Mouse (Mus musculus): ENCODE measurements at regions not wholly inside any gene's neighbourhood (a gene's known extent, or its start where the extent isn't known, plus 50 kb on each side); places are given as distances from the start of the nearest gene placed in this dataset.

- TF ChIP-seq CTCF (IDR thresholded peaks at IDR 0.05; ENCODE audit: low read depth) (no peak), EP300 (IDR thresholded peaks at IDR 0.05; ENCODE audit: low read depth) (no peak)
- H3K4me2 ChIP-seq (ENCODE audit: low read depth, low read length) = no peak overlapping the region
- no peaks in the 10 kb centered on the region for H3K36me3 ChIP-seq (replicated peaks; ENCODE audit: control insufficient read depth, insufficient read depth, low read length)
- no peaks in the 10 kb centered on the region for H3K4me1 ChIP-seq (ENCODE audit: control insufficient read depth, insufficient read depth)
- H3K9ac ChIP-seq (replicated peaks; ENCODE audit: low read depth, low read length) = no peak overlapping the region
- no peaks in the 10 kb centered on the region for H3K9me3 ChIP-seq (replicated peaks; ENCODE audit: control insufficient read depth, low read length)
- no peak overlapping the region for H3K4me3 ChIP-seq (ENCODE audit: low read depth, low read length)
- 62% methylated on average over 15 of the region's 15 CpGs for WGBS
- no peak overlapping the region for H3K27ac ChIP-seq (ENCODE audit: low read depth)
- H3K27me3 ChIP-seq (ENCODE audit: control insufficient read depth, insufficient read depth, low read length) = no peaks in the 10 kb centered on the region
- ATAC-seq (ENCODE audit: insufficient read depth, low read depth) (no peak), DNase-seq (ENCODE audit: low spot score) (no peak)
These were observed 165.4 kb downstream of the Cd83 start for GRCm38 (mm10) chr13:43949740-43950643.

GRCm38 (mm10) chr13:43952491-43952890 lies 167.9 kb downstream of the Cd83 start:
- H3K4me3 ChIP-seq (ENCODE audit: low read depth, low read length) = no peak overlapping the region
- TF ChIP-seq EP300 (IDR thresholded peaks at IDR 0.05; ENCODE audit: low read depth) = no peak
- no peak for TF ChIP-seq CTCF (IDR thresholded peaks at IDR 0.05; ENCODE audit: low read depth)
- H3K9me3 ChIP-seq (replicated peaks; ENCODE audit: control insufficient read depth, low read length) = no peaks in the 10 kb centered on the region
- no peak overlapping the region for H3K4me2 ChIP-seq (ENCODE audit: low read depth, low read length)
- H3K27ac ChIP-seq (ENCODE audit: low read depth) = no peak overlapping the region
- no peaks in the 10 kb centered on the region for H3K27me3 ChIP-seq (ENCODE audit: control insufficient read depth, insufficient read depth, low read length)
- WGBS = 65% methylated on average over 4 of the region's 4 CpGs
- H3K36me3 ChIP-seq (replicated peaks; ENCODE audit: control insufficient read depth, insufficient read depth, low read length) = no peaks in the 10 kb centered on the region
- no peaks in the 10 kb centered on the region for H3K4me1 ChIP-seq (ENCODE audit: control insufficient read depth, insufficient read depth)
- ATAC-seq (ENCODE audit: insufficient read depth, low read depth) (no peak), DNase-seq (ENCODE audit: low spot score) (no peak)
- no peak overlapping the region for H3K9ac ChIP-seq (replicated peaks; ENCODE audit: low read depth, low read length)

GRCm38 (mm10) chr13:43952972-43953592 lies 168.5 kb downstream of the Cd83 start:
- H3K36me3 ChIP-seq (replicated peaks; ENCODE audit: control insufficient read depth, insufficient read depth, low read length) = no peaks in the 10 kb centered on the region
- TF ChIP-seq EP300 (IDR thresholded peaks at IDR 0.05; ENCODE audit: low read depth) = no peak
- no peak for TF ChIP-seq CTCF (IDR thresholded peaks at IDR 0.05; ENCODE audit: low read depth)
- H3K4me1 ChIP-seq (ENCODE audit: control insufficient read depth, insufficient read depth) = no peaks in the 10 kb centered on the region
- H3K4me3 ChIP-seq (ENCODE audit: low read depth, low read length) = no peak overlapping the region
- ATAC-seq (ENCODE audit: insufficient read depth, low read depth) (no peak), DNase-seq (ENCODE audit: low spot score) (no peak)
- 93% methylated on average over 5 of the region's 5 CpGs for WGBS
- H3K27ac ChIP-seq (ENCODE audit: low read depth) = no peak overlapping the region
- H3K9ac ChIP-seq (replicated peaks; ENCODE audit: low read depth, low read length) = no peak overlapping the region
- no peaks in the 10 kb centered on the region for H3K9me3 ChIP-seq (replicated peaks; ENCODE audit: control insufficient read depth, low read length)
- no peaks in the 10 kb centered on the region for H3K27me3 ChIP-seq (ENCODE audit: control insufficient read depth, insufficient read depth, low read length)
- H3K4me2 ChIP-seq (ENCODE audit: low read depth, low read length) = no peak overlapping the region

GRCm38 (mm10) chr13:43954714-43955393 lies 170.3 kb downstream of the Cd83 start:
- ATAC-seq (ENCODE audit: insufficient read depth, low read depth) = no peak

GRCm38 (mm10) chr13:43957046-43957445 lies 172.5 kb downstream of the Cd83 start:
- H3K4me1 ChIP-seq (ENCODE audit: control insufficient read depth, insufficient read depth) = no peaks in the 10 kb centered on the region
- DNase-seq (ENCODE audit: low spot score) (no peak), ATAC-seq (ENCODE audit: insufficient read depth, low read depth) (no peak)
- H3K9me3 ChIP-seq (replicated peaks; ENCODE audit: control insufficient read depth, low read length) = no peaks in the 10 kb centered on the region
- no peaks in the 10 kb centered on the region for H3K36me3 ChIP-seq (replicated peaks; ENCODE audit: control insufficient read depth, insufficient read depth, low read length)
- H3K9ac ChIP-seq (replicated peaks; ENCODE audit: low read depth, low read length) = no peak overlapping the region
- no peaks in the 10 kb centered on the region for H3K27me3 ChIP-seq (ENCODE audit: control insufficient read depth, insufficient read depth, low read length)
- 77% methylated on average over 2 of the region's 2 CpGs for WGBS
- no peak overlapping the region for H3K4me2 ChIP-seq (ENCODE audit: low read depth, low read length)
- TF ChIP-seq EP300 (IDR thresholded peaks at IDR 0.05; ENCODE audit: low read depth) (no peak), CTCF (IDR thresholded peaks at IDR 0.05; ENCODE audit: low read depth) (no peak)
- H3K4me3 ChIP-seq (ENCODE audit: low read depth, low read length) = no peak overlapping the region
- no peak overlapping the region for H3K27ac ChIP-seq (ENCODE audit: low read depth)

More at GRCm38 (mm10) chr13:43954714-43955393, 170.3 kb downstream of the Cd83 start:
- Histone ChIP-seq H3K4me1 (ENCODE audit: control insufficient read depth, insufficient read depth) (no peaks in the 10 kb centered on the region), H3K4me3 (ENCODE audit: low read depth, low read length) (no peak overlapping the region), H3K9ac (replicated peaks; ENCODE audit: low read depth, low read length) (no peak overlapping the region), H3K9me3 (replicated peaks; ENCODE audit: control insufficient read depth, low read length) (no peaks in the 10 kb centered on the region), H3K27me3 (ENCODE audit: control insufficient read depth, insufficient read depth, low read length) (no peaks in the 10 kb centered on the region), H3K4me2 (ENCODE audit: low read depth, low read length) (no peak overlapping the region), H3K36me3 (replicated peaks; ENCODE audit: control insufficient read depth, insufficient read depth, low read length) (no peaks in the 10 kb centered on the region), H3K27ac (ENCODE audit: low read depth) (no peak overlapping the region)
- no peak for TF ChIP-seq CTCF (IDR thresholded peaks at IDR 0.05; ENCODE audit: low read depth)
- no peak for TF ChIP-seq EP300 (IDR thresholded peaks at IDR 0.05; ENCODE audit: low read depth)
- no peak for DNase-seq (ENCODE audit: low spot score)
- WGBS = 91% methylated on average over 10 of the region's 10 CpGs

All from heart, postnatal 0 days (tissue).